In genomic region chr10:42972504-42973172, GRCm38 (mm10) we compare ENCODE assay signal across 9 mouse cellular contexts.
DNase-seq lines count a peak whose midpoint lies in the region; ATAC-seq and TF ChIP-seq lines count a peak whose summit lies in the region.
"Had no signal": no experiment of that assay in that cellular context is flagged by ENCODE, and none has a peak within 500 bp of the region (broad histone marks: within the 10 kb centered on the region; RNA-seq: fewer than 3 reads in every experiment).

No protein-coding gene starts in this region.

- no peaks in the 10 kb centered on the region for H3K27me3 ChIP-seq in hindbrain, embryonic 12.5 days
- no peaks in the 10 kb centered on the region for H3K27me3 ChIP-seq in small intestine, adult 2 months (ENCODE audit: control insufficient read depth, insufficient read depth, low read length)

- DNase-seq in layer of hippocampus, adult 11-12 months (ENCODE audit: low spot score), result peak; percentile 57
- no peak for DNase-seq in layer of hippocampus, adult 9-10 months (ENCODE audit: low spot score)
- peak; percentile 21 for DNase-seq in cerebellum, adult 9-11 months
- peak; percentile 38 to 52 for DNase-seq in frontal cortex, postnatal 25 days (ENCODE audit: low spot score in 2 of 2)
- DNase-seq in left cerebral cortex, postnatal 14 days (ENCODE audit: low spot score in 2 of 2), result peak; percentile 77 to 83
- peak; percentile 74 for DNase-seq in mesoderm, embryonic 11.5 days (ENCODE audit: low read depth, low spot score)

- no peak for TF ChIP-seq POLR2A in small intestine, adult 2 months (IDR thresholded peaks at IDR 0.05; ENCODE audit: low read depth, low read length)

- H3K27ac ChIP-seq in hindbrain, embryonic 12.5 days, result no peak overlapping the region
- H3K27ac ChIP-seq in small intestine, adult 2 months (ENCODE audit: insufficient read depth, low read depth, low read length), result no peak overlapping the region

- TF ChIP-seq CTCF in small intestine, adult 2 months (IDR thresholded peaks at IDR 0.05; ENCODE audit: extremely low read depth, insufficient read length, insufficient replicate concordance, low read depth, low read length), result peak; percentile 58; the same call in 1 of the 2 replicates

- intact Hi-C loops in left cerebral cortex, postnatal 14 days (cut with DNase I), result no loop called here

- peaks cover 19% of the 10 kb centered on the region; the same call in 1 of the 2 replicates for H3K4me1 ChIP-seq in hindbrain, embryonic 12.5 days
- H3K4me1 ChIP-seq in small intestine, adult 2 months (ENCODE audit: control insufficient read depth, insufficient read depth, insufficient read length, low read length), result no peaks in the 10 kb centered on the region

- H3K36me3 ChIP-seq in hindbrain, embryonic 12.5 days, result no peaks in the 10 kb centered on the region
- H3K36me3 ChIP-seq in small intestine, adult 2 months (ENCODE audit: control insufficient read depth, insufficient read depth, low read length), result no peaks in the 10 kb centered on the region

- H3K9ac ChIP-seq in hindbrain, embryonic 12.5 days, result no peak overlapping the region

- no peak overlapping the region for H3K4me3 ChIP-seq in hindbrain, embryonic 12.5 days
- no peak overlapping the region for H3K4me3 ChIP-seq in small intestine, adult 2 months (ENCODE audit: low read depth, low read length)
- H3K4me3 ChIP-seq: megakaryocyte, embryonic 14.5 days had no signal

- H3K4me2 ChIP-seq in hindbrain, embryonic 12.5 days (replicated peaks), result no peak overlapping the region

- no peaks in the 10 kb centered on the region for H3K9me3 ChIP-seq in hindbrain, embryonic 12.5 days (replicated peaks)
- H3K9me3 ChIP-seq: megakaryocyte, embryonic 14.5 days had no signal

- 31% methylated on average over 18 of the region's 18 CpGs for WGBS in hindbrain, embryonic 12.5 days
- 17% methylated on average over 18 of the region's 18 CpGs for WGBS in small intestine, adult 2 months

- peak; percentile 80 for ATAC-seq in hindbrain, embryonic 12.5 days (ENCODE audit: low FRiP score)
